Mouse (Mus musculus) heart, postnatal 0 days (tissue): ENCODE results near the gene Dpep3.

Experiments
- CTCF ChIP-seq: IDR thresholded peaks from 2 replicates; pipeline ENCODE4 v1.5.1; 2016; ENCODE audit warnings: antibody characterized with exemption, control low read depth, low read depth
- EP300 ChIP-seq: IDR thresholded peaks from 2 replicates; pipeline ENCODE4 v1.6.1; 2016; ENCODE audit warnings: antibody characterized with exemption, low read depth

DNA sequence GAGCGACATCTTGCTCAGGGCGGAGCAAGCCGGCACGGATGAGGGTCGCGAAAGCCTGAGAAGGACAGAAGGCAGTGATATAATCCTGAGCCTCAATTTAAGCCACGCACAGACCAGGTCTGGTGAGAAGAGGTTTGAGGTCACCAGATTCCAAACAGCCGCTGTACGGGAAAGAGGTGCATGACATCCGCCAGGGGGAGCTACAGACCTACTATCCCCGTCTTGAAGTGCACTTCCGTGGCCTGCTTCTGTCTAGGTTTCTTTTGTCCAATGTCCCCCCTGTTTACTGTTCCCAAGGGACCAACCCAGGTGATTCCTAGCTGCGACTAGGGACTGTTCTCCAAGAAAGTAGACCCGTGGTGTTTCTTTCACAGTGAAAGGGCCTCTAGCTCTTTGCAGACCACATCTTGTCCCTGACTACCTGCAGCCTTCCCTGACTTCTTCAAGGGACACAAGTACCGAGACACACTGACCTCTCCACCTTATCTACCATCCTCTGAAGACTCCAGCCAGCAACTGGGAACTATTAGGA lies 11.7 kb upstream of the Dpep3 start, which contains the start of gene Dus2:
- TF ChIP-seq CTCF, result peak; percentile 91
- TF ChIP-seq EP300, result no peak
